Mouse (Mus musculus): ENCODE results near the gene Cd38.
"Not testable (repeated sequence)": the region's sequence is repeated elsewhere in the genome, so short reads cannot be mapped to it uniquely, and the experiment has no call there.

Gene Cd38

DNA sequence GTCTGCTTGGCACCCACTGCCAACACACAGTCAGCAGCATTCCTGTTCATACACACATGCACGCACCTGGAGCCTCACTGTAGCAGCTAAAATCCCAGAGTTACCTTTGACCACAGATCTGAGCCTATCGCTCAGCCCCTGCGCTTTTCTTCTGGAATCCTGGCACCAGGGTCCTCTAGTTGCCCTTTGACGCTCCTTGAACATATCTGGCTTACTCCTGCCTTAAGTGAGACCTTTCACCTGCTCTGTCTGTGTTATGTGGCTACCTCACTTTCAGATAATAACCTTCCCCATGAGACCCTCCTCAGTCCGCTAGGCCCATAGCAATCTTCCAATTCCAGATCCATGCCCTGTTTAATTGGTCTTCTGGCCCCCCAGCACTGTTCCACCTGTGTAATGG, 8.3 kb upstream of the Cd38 start:
- DNase-seq (ENCODE audit: low spot score in 2 of 2), result no peak

DNA sequence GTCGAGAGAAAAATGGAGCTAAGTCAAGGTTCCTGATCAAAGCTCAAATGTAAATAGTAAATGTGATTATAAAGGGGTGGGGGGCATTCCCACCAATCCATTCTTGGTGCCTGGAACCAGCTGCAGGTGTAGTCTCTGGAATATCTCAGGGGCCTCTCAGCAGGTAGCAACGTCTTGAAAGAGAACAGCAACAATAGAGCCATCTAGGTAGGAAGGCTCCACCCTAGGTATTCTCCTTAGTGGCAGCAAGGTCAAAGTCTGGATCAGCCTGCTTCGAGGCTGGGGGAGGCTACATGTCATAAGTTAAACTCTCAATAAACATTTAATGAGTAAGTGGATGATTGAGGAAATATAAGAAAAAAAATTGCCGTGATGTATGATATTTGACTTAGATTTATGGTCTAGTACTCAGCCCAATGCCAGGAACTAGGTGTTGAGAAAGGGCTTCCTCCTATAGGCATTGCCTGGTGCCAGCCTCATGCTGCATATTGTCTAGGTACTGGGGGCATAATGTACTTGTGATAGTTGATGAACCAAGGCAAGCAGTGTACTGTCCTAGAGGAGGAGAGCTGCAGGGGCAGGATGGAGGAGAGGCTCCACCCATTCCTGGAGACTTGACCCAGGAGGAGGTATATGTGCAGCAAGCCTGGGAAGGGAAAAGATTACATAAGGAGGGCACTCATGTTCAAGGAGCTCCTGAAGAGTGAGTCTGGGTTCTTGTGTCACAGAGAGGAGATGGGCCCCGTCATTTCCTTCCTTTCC, 7.5 kb upstream of the Cd38 start:
- no peak for DNase-seq (ENCODE audit: low spot score in 2 of 2)

DNA sequence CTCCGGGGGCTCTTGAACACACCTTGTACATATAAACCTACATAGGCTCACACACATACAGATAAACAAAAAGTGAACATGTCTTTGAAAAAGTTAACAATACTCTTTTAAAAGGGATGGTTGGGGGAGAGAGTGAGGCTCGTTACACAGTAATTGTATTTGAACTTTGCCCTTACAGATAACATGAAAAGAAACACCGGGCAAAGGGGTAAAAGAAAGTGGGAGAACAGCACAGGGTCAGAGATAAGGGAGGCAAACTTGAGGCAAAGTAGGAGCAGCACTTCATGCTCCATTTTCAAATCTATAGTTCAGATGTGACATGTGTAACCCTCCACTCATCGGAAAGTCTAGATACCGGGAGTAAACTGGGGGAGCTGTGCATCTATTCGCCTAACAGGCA, 4.7 kb upstream of the Cd38 start:
- DNase-seq (ENCODE audit: low spot score in 2 of 2), result no peak

DNA sequence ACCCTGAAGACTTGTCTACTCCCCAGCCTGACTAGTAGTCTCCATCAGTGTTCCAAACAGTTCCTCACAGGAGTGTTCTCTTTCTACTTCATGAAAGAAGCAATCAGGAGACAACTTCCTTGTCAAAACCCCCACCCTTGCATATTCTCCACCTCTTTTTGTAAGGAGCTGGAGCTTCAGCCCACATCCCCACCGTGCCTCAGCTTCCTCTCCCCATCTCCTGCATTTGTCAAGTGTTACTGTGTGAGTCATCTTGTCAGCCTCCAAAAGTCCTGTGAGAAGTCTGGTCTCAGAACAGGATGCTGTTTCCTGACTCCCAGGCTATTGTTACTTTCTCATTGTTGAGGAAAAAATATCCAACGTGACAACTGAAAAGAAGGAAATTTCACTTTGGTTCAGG, 3.0 kb upstream of the Cd38 start:
- DNase-seq (ENCODE audit: low spot score in 2 of 2), result no peak

DNA sequence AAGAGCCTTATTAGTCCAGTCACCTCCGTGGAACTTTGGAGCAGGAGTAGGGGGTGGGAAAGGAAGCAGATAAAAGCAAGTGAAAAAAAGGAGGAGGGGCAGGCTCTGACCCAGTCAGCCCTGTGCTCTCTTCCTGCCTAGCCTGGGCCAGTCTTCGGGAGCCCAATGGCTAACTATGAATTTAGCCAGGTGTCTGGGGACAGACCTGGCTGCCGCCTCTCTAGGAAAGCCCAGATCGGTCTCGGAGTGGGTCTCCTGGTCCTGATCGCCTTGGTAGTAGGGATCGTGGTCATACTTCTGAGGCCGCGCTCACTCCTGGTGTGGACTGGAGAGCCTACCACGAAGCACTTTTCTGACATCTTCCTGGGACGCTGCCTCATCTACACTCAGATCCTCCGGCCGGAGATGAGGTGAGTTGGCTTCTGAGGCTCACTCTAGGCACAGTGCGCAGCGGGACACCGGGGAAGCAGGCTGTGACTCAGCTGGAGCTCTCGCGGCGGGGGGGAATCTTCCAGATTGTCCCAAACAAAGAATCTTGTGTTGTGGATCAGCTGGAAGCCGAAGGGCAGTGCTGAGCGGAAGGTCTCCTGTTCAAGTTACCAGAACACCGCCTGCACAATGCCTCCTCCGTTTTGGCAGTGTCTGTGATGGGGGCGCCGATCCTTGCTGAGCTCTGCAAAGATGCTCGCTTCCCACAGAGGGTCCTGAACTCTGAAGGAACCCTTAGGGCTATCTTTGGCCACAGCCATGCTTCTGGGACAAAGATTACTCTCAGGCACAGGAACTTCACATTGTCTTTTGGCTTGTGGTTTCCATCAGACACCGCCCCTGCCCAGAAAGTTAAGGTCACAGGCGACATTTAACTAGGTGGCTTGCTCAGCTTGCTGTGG, 603 bp downstream of the Cd38 start:
- DNase-seq (ENCODE audit: low spot score in 2 of 2), result peak in 1 of 2 experiments; percentile 21

DNA sequence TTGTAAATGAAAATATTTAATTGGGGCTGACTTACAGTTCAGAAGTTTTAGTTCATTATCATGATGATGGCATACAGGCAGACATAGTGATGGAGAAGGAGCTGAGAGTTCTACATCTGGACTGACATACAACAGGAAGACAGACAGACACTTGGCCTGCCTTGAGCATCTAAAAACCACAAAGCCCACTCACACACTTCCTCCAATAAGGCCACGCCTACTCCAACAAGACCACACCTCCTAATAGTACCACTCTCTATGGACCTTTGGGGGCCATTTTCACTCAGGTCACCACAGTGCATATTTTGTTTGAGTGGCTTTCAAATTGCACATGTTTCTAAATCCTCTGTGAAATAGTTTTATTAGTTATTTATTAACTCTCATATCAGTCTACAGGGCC, 3.5 kb downstream of the Cd38 start:
- no peak for DNase-seq (ENCODE audit: low spot score in 2 of 2)

DNA sequence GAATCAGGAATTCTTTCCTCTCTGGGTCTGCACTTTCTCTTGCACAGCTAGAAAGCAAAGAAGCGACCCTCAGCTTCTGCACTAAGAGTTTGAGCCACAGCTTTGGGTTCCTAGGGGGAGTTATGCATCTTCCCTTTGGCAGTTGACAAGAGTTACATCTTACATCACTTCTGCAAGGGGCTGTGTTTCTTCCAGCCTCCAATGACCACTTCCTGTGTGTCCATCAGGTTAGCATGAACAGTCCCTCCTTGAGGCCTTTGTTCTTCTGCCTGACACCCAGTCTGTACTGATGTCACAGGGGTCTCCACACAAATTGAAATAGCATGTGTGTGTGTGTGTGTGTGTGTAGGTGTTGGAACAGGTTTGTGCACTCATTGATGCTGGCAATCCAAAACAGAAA, 4.3 kb downstream of the Cd38 start:
- no peak for DNase-seq (ENCODE audit: low spot score in 2 of 2)

DNA sequence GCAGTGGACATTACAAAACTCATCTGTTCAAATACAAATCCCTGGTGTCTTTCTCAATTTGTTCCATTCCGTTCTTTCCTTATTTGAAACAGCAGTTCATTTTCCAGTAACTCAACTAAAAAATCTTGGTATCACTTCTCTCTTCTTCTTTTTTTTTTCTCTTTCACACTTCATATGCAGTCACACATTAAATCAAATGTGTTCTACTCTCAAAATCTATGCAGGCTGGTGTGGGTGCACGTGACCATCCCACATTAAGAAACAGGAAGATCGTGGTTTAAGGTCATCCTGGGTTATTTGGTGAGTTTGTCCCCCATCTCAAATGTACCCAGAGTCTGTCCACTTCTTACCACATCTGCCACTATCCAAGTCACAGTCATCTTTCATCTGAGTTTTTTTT, 13.7 kb downstream of the Cd38 start:
- DNase-seq (ENCODE audit: low spot score in 2 of 2), result no peak

DNA sequence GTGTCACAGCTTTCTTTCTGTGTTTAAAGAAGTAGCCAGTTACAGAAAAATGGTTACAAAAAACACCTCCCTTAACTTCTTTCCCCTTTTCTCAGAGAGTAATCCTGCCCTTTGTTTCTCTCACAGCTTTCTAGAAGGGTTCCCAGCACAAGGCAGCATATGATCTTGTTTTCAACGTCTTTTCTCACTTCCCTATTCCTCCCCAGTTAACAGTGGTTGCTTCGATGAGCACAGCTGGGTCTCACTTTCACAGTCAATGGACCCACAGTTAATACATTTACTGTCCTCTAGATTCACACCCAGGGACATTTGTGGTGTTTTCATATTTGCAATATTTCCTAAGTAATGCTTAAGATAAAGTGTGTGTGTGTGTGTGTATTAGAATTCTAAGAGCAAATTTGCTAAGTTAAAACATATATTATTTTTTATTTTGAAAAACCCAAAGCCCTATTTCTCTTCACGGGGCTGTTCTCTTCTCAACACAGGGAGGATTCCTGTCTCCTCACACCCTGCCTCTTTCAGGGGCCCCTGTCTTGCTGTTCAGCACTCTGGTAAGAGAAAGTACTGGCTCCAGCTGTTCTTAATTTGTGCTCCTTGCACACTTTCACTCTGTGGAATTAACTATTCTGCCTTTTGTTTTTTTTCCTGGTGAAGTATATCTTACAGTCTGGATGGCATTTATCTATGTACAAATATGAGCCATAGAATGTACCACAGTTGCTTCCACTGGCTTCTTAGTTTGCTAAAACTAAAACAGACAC, 16.9 kb downstream of the Cd38 start:
- no peak for DNase-seq (ENCODE audit: low spot score in 2 of 2)

DNA sequence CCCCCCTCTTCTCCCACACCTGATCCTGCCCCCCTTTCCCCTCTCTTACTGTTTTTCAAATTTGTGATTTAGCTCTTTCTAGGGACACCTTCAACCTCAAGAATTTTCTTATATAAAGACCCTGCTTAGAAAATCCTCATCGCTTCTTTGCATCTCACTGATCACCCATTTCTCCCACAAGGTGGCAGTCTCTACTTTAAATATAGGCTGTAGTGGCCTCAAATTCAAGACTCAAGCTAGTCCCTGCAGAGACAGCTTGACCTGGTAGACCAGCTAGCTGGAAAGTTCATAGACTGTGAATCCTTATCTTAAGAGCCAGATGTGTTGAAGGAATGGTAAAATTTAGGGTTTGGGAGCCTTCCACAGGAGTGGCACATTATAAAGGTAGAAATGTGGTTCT, 24.0 kb downstream of the Cd38 start:
- DNase-seq (ENCODE audit: low spot score in 2 of 2), result peak in 1 of 2 experiments; percentile 33

DNA sequence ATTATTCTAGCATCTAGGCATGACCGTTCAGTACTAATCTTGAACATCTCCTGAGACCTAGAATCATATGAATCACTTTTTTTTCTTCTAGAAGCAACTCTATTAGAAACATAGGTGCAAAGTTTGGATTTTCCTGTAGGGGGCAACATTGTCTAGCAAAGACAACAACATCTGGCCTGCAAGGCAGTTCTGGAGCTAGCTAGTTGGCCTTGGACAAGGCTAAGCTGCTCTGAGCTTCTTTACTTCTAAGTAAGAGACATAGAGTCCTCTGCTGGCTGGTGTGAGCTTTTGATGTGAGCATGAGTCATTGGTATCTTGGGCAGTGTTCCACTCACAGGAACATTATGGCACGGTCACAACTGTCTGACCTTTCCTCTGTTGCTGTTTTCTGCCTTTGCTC, 25.8 kb downstream of the Cd38 start:
- no peak for DNase-seq (ENCODE audit: low spot score in 2 of 2)

DNA sequence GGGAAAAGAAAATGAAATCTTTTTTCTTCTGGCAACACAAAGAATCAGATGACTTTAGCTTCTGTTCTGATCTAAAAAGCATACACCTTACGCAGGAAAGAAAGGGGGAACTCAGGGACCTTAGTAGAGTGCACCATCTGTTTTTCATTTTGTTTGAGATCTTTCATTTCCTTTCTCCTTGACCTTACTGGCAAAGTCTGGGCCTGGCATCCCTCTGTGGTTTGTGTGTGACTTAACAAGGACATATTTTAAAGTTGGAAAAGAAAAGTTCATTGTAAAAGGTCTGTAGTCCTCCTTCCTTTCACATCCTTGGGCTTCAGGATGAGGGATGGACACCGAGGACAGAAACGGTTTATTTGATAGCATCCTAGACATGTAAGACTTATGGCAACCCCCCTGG, 27.6 kb downstream of the Cd38 start:
- DNase-seq (ENCODE audit: low spot score in 2 of 2), result no peak

DNA sequence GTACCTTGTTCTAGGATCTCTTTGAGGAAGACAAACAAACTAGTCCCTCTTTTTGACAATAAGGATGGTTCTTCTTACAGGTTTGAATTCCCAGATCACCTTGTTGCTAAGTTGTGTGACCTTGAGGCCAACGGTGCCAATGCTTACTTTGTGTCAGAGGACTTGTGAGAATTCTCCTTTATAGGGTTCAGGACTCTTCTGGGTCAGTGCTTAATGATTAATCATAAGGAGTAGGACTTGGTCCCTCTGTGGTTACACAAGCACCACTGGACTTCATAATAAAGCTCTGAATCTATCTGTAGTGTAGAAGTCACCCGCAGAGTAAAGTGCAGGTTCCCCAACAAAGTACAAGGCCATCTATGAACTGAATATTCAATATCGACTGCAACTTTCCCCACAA, 36.3 kb downstream of the Cd38 start:
- DNase-seq (ENCODE audit: low spot score in 2 of 2), result no peak

DNA sequence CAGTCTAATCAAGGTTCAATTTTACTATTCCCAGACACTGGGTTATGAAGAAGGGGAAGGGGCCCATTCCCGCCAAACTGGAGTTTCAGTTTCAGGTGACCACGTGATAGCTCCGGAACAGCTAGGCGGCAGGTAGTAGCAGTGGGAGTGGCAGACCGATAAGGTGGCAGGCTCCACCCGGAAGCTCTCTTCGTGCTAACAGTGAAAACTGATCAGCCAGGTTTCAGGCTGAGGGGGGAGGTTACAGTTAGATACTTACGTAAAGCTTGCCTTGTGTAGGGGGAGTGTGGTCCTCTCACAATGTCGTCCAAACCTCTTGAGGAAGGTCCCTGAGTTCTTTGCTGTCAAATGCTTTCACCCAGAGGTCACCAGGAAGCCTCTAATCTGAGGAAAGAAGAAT, 40.9 kb downstream of the Cd38 start:
- no peak for DNase-seq (ENCODE audit: low spot score in 2 of 2)

DNA sequence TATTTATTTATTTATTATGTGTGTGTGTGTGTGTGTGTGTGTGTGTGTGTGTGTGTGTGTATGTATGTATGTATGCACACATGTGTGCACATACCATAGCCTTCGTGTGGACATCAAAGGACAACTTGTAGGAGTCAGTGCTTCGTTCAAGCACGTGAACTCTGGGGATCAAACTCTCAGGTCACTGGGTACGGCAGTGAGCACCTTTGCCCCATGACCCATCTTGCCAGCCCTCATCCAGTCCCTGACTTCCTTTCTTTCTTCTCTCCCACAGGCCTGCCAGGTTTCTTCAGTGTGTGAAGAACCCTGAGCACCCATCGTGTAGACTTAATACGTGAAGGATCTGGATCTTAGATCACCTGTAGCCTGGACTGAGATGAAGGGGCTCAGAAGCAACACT, 41.7 kb downstream of the Cd38 start:
- no peak for DNase-seq (ENCODE audit: low spot score in 2 of 2)

DNA sequence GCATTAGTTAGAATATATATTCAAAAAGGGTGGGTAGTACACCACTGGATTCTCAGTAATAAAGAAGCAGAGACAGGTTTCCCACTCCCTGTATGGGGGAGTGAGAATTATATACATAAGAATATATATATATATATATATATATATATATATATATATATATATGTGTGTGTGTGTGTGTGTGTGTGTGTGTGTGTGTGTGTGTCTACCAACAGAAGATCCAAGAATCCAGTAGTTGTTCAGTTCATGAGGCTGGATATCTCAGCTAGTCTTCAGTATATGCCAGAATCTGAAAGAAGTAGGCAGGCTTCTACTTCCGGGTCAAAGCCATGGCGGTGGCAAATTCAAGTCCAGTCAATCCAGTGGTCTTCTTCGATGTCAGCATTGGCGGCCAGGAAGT, 44.5 kb downstream of the Cd38 start, which contains the start of gene Gm7879:
TSS of gene Gm7879 (plus strand) at position 301 of the 400 bp plus-strand sequence.
- DNase-seq (ENCODE audit: low spot score in 2 of 2), result not testable (repeated sequence)

DNA sequence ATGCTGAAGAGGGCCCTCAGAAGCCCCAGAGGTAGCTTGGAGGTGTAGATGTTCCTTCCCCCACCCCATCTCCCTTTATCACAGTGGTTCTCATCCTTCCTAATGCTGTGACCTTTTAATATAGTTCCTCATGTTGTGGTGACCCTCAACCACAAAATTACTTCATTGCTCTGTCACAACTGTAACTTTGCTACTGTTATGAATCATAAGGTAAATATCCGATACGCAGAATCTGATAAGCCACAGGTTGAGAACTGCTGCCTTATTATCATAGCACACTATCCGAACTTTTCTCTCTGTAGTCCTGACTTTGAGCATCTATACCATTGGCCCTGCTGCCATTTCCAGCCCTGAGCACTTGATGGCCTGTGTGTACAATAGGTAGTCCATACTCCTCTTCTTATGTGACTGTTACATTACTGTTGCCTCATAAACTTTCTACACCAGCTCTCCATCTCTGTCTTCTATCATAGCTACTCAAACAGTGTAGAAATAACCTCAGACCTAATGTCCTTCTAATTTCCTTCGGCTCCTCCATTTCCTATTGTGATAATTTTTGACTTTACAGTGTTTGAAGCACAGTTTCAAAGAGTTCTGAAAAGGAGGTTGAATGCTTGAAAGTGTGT, 47.0 kb downstream of the Cd38 start:
- DNase-seq (ENCODE audit: low spot score in 2 of 2), result no peak

DNA sequence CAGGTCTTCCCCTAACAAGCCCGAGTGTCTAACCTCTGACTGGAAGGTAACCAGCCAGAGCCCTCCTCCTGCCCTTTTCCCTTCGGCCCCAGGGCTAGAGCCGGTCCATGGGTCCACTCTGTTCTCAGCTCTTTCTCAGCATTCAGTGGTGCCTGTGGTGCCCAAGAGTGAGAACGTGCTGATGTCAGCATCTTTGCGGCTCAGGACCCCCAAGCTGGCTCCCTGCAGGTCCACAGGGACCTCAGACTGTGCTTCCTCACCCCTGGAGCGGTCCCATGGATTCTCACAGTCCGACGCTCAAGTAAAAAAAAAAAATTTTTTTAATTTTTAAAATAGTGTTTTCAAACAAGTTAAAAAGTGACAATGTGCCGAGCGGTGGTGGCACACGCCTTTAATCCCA, 53.5 kb downstream of the Cd38 start:
- no peak for DNase-seq (ENCODE audit: low spot score in 2 of 2)

DNA sequence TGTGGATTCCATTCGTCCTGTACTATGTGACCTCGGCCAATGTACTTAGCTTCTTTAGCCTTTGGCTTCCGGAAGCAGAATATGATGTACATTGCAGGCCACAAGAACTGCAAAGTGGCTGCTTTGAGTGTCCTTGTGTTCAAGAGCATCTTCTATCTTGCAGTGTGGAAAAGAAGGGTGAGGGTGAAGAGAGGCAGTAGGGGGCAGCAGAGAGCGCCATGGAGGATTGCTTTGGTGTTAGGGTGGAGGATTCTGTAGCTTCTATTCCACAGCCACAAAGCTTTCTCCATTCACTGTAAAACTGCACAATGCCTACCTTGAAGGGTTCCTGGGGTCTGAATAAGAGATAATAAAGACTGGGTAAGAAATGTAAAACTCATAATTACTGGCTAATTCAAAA, 55.6 kb downstream of the Cd38 start:
- DNase-seq (ENCODE audit: low spot score in 2 of 2), result peak; percentile 17 to 52

DNA sequence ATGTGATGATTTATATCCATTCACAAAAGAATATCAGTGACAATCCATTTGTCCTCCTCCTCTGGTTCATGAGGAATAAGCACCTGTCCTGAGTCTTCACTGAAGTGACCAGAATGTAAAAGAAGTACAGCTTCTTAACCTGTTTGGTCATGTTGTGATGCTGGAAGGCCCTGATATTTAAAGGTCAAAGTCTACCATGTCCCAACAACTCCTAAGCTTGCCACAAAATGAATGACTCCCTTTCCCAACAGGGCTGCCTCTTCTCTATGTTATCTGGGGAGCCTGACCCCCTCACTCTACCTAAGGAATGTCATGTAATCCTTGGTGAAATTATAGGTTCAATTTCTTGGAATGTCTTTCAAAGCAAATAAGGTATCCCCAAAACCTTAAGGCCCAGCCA, 59.4 kb downstream of the Cd38 start:
- no peak for DNase-seq (ENCODE audit: low spot score in 2 of 2)

DNA sequence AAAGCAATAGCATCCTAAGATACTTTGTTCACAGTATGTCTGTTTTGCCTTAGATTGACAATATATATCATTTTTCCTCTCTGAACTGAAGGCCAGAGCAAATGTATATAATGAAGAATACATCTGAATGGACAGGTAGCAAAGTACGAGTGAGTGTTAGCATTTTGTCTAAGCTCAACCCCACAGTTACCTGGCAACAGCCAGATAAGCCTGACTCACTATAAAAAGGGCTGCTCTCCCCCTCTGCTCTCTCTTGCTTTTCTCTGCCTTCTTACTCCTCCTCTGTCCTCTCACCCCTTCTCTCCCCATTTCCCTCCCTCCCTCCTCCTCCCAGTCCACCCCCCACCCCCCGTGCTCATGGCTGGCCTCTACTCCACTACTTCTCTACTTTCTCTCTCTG, 64.9 kb downstream of the Cd38 start:
- DNase-seq (ENCODE audit: low spot score in 2 of 2), result no peak

Data from frontal cortex, postnatal 14 days (tissue).